Mouse (Mus musculus) lung, adult 2 months (tissue): ENCODE results near the gene Serpinb11.

Experiments used
- CTCF ChIP-seq: fragments of 200-500 bp; IDR thresholded peaks from 2 replicates; pipeline ENCODE4 v1.5.1; 2011; ENCODE audit warnings: mild to moderate bottlenecking, low read length, control low read depth; ENCODE audit not compliant: insufficient read depth
- POLR2A ChIP-seq: fragments of 200-500 bp; IDR thresholded peaks from 2 replicates; pipeline ENCODE4 v1.6.1; 2011; ENCODE audit warnings: low read depth, mild to moderate bottlenecking, control low read depth, low read length, borderline replicate concordance; ENCODE audit errors: extremely low read depth

- TF ChIP-seq CTCF (no peak), POLR2A (no peak)
Measured at GRCm38 (mm10) chr1:107397481-107397880, 36.5 kb downstream of the Serpinb11 start.
